Mouse (Mus musculus) heart, postnatal 0 days (tissue): ENCODE data around the gene Trim16. TPM values are rescaled to one million over a fixed set of nuclear protein-coding genes. Genes with fewer than 3 reads are reported as not detected.

Experiments
- ATAC-seq: fragments of 200-750 bp; cut with Nextera tagmentation; 2 replicates; pipeline ENCODE4 v1.8.0; 2017; ENCODE audit warnings: low read depth, moderate number of reproducible peaks, moderate library complexity; ENCODE audit not compliant: insufficient read depth
- DNase-seq: peaks from one replicate; pipeline ENCODE4 v3.0.0-alpha.2; 2016; ENCODE audit warnings: low spot score
- H3K27ac ChIP-seq: fragments of 300-500 bp; sonication (generic); 2 replicates; pipeline ENCODE4 v1.5.1; 2014; ENCODE audit warnings: low read depth, mild to moderate bottlenecking
- H3K27me3 ChIP-seq: fragments of 300-500 bp; sonication (generic); 2 replicates; pipeline ENCODE4 v1.6.1; 2014; ENCODE audit warnings: low read length, mixed read lengths; ENCODE audit not compliant: control insufficient read depth, insufficient read depth
- H3K36me3 ChIP-seq: fragments of 300-500 bp; sonication (generic); replicated peaks from 2 replicates; pipeline ENCODE4 v1.6.1; 2014; ENCODE audit warnings: low read length, mixed read lengths; ENCODE audit not compliant: control insufficient read depth, insufficient read depth
- H3K4me1 ChIP-seq: fragments of 300-500 bp; sonication (generic); 2 replicates; pipeline ENCODE4 v1.6.1; 2014; ENCODE audit warnings: antibody characterized with exemption; ENCODE audit not compliant: control insufficient read depth, insufficient read depth
- H3K4me2 ChIP-seq: fragments of 300-500 bp; sonication (generic); 2 replicates; pipeline ENCODE4 v1.6.1; 2014; ENCODE audit warnings: low read depth, mild to moderate bottlenecking, low read length, moderate library complexity
- H3K4me3 ChIP-seq: fragments of 300-500 bp; sonication (generic); 2 replicates; pipeline ENCODE4 v1.5.1; 2014; ENCODE audit warnings: low read depth, low read length
- H3K9ac ChIP-seq: fragments of 300-500 bp; sonication (generic); replicated peaks from 2 replicates; pipeline ENCODE4 v1.6.1; 2014; ENCODE audit warnings: low read depth, low read length, mixed read lengths
- H3K9me3 ChIP-seq: fragments of 300-500 bp; sonication (generic); replicated peaks from 2 replicates; pipeline ENCODE4 v1.6.1; 2016; ENCODE audit warnings: low read length; ENCODE audit not compliant: control insufficient read depth
- CTCF ChIP-seq: IDR thresholded peaks from 2 replicates; pipeline ENCODE4 v1.5.1; 2016; ENCODE audit warnings: antibody characterized with exemption, control low read depth, low read depth
- EP300 ChIP-seq: IDR thresholded peaks from 2 replicates; pipeline ENCODE4 v1.6.1; 2016; ENCODE audit warnings: antibody characterized with exemption, low read depth
- WGBS: fragments of 180-500 bp; shearing (Covaris S2); extraction: QIAGEN DNeasy Blood & Tissue Kit; methylation state at CpG from one replicate; pipeline ENCODE4 v1.1.7; 2014; 5-methylcytosine and 5-hydroxymethylcytosine counted together
- polyA plus RNA-seq: library from polyadenylated mRNA; unstranded; fragments of >200 nt; fragmentation: Nextera tagmentation; extraction: Ambion mirVana; gene quantifications from 2 replicates; pipeline ENCODE4 v1.2.1, GENCODE M21; 2015
- total RNA-seq: library from RNA; depleted of rRNA; stranded (reverse); fragments of >200 nt; gene quantifications from 2 replicates; pipeline ENCODE4 v1.2.3, GENCODE M21; 2014; ENCODE audit warnings: low replicate concordance

Gene Trim16
- total and polyA plus RNA-seq, 2 experiments from 2014 or later, result 4.0 to 4.5 TPM

- Histone ChIP-seq H3K36me3 (no peaks in the 10 kb centered on the region), H3K4me2 (no peak overlapping the region), H3K9me3 (no peaks in the 10 kb centered on the region), H3K27me3 (no peaks in the 10 kb centered on the region), H3K9ac (no peak overlapping the region), H3K4me1 (peaks cover 6% of the 10 kb centered on the region; the same call in 1 of the 2 replicates), H3K4me3 (no peak overlapping the region), H3K27ac (no peak overlapping the region)
- DNase-seq, result no peak
- WGBS, result 80% methylated on average over 1 of the region's 1 CpGs
- no peak for ATAC-seq
- TF ChIP-seq CTCF (no peak), EP300 (no peak)
These were observed 4.6 kb upstream of the Trim16 start for GRCm38 (mm10) chr11:62815438-62815837.

GRCm38 (mm10) chr11:62816591-62816990 is 3.4 kb upstream of the Trim16 start:
- peaks cover 14% of the 10 kb centered on the region; the same call in 1 of the 2 replicates for H3K4me1 ChIP-seq
- TF ChIP-seq CTCF (no peak), EP300 (no peak)

GRCm38 (mm10) chr11:62819059-62819686 is 858 bp upstream of the Trim16 start:
- ATAC-seq, result no peak
- no peak for DNase-seq
- Histone ChIP-seq H3K9ac (no peak overlapping the region), H3K4me2 (no peak overlapping the region), H3K9me3 (no peaks in the 10 kb centered on the region), H3K4me1 (peaks cover 14% of the 10 kb centered on the region; the same call in 1 of the 2 replicates), H3K4me3 (no peak overlapping the region), H3K36me3 (no peaks in the 10 kb centered on the region), H3K27me3 (no peaks in the 10 kb centered on the region), H3K27ac (no peak overlapping the region)
- WGBS, result 86% methylated on average over 8 of the region's 8 CpGs
- TF ChIP-seq EP300 (no peak), CTCF (no peak)

More at GRCm38 (mm10) chr11:62816591-62816990, 3.4 kb upstream of the Trim16 start:
- DNase-seq (no peak), ATAC-seq (no peak)
- no peak overlapping the region for H3K4me3 ChIP-seq
- no peak overlapping the region for H3K27ac ChIP-seq
- no peak overlapping the region for H3K4me2 ChIP-seq
- H3K9ac ChIP-seq, result no peak overlapping the region
- no peaks in the 10 kb centered on the region for H3K36me3 ChIP-seq
- 47% methylated on average over 6 of the region's 6 CpGs for WGBS
- no peaks in the 10 kb centered on the region for H3K9me3 ChIP-seq
- H3K27me3 ChIP-seq, result no peaks in the 10 kb centered on the region

- ATAC-seq, result no peak; the same call in 1 of the 2 replicates
These were observed 818 bp downstream of the Trim16 start for GRCm38 (mm10) chr11:62820661-62821437.

GRCm38 (mm10) chr11:62821893-62822292 is 1.9 kb downstream of the Trim16 start:
- ATAC-seq, result no peak
- DNase-seq, result peak; percentile 13
- Histone ChIP-seq H3K27ac (peak overlapping the region; percentile 59), H3K9ac (no peak overlapping the region), H3K4me3 (peak overlapping the region; percentile 52), H3K9me3 (no peaks in the 10 kb centered on the region), H3K27me3 (no peaks in the 10 kb centered on the region), H3K36me3 (no peaks in the 10 kb centered on the region), H3K4me1 (peaks cover 17% of the 10 kb centered on the region; the same call in 1 of the 2 replicates), H3K4me2 (peak overlapping the region; percentile 68)
- 41% methylated on average over 5 of the region's 5 CpGs for WGBS
- TF ChIP-seq CTCF (no peak), EP300 (no peak)

More at GRCm38 (mm10) chr11:62820661-62821437, 818 bp downstream of the Trim16 start:
- no peaks in the 10 kb centered on the region for H3K9me3 ChIP-seq
- H3K4me1 ChIP-seq, result peaks cover 17% of the 10 kb centered on the region; the same call in 1 of the 2 replicates
- DNase-seq, result peak; percentile 28
- peak overlapping the region; percentile 52 for H3K4me3 ChIP-seq
- H3K27me3 ChIP-seq, result no peaks in the 10 kb centered on the region
- peak overlapping the region; percentile 71 for H3K27ac ChIP-seq
- peak overlapping the region; percentile 53 for H3K9ac ChIP-seq
- peak overlapping the region; percentile 68 for H3K4me2 ChIP-seq
- H3K36me3 ChIP-seq, result no peaks in the 10 kb centered on the region
- 9% methylated on average over 16 of the region's 16 CpGs for WGBS
- no peak for TF ChIP-seq CTCF
- TF ChIP-seq EP300, result no peak
